19 mouse cellular contexts compared by ENCODE assay signal in the genomic region with DNA sequence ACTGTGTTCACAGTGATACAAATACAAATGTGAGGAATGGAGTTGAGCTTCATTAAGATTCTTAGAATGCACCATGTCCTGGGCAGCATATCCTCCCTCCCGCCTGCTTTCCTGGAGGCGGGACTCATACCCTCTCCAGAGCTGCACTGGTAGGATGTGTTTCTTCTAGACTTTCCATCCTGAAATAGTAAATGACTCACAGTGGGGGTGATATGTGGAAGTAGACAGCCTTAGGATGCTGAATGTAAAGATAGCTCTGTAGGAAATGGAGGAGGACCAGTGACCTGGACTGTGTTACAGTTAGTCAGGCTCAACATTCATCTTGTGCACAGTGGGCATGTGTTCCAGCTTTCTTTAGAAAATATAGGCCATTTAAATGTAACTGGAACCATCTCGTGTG.
DNase-seq lines count a peak whose midpoint lies in the region; ATAC-seq lines count a peak whose summit lies in the region.
"Had no signal": no experiment of that assay in that cellular context is flagged by ENCODE, and none has a peak within 500 bp of the region (broad histone marks: within the 10 kb centered on the region; RNA-seq: fewer than 3 reads in every experiment).

No protein-coding gene starts in this region.

- H3K4me2 ChIP-seq in forebrain, embryonic 14.5 days (ENCODE audit: low read length): no peak overlapping the region
- H3K4me2 ChIP-seq: embryonic facial prominence, embryonic 12.5 days; hindbrain, embryonic 12.5 days had no signal

- no peak overlapping the region for H3K27ac ChIP-seq in forebrain, embryonic 14.5 days (ENCODE audit: low read depth, low read length)
- H3K27ac ChIP-seq: embryonic facial prominence, embryonic 12.5 days; heart, embryonic 10.5 days; hindbrain, embryonic 12.5 days had no signal

- H3K4me1 ChIP-seq in forebrain, embryonic 14.5 days (ENCODE audit: control insufficient read depth, insufficient read depth, low read length): no peaks in the 10 kb centered on the region
- H3K4me1 ChIP-seq: embryonic facial prominence, embryonic 12.5 days; heart, embryonic 10.5 days; hindbrain, embryonic 12.5 days had no signal

- H3K27me3 ChIP-seq in forebrain, embryonic 14.5 days (replicated peaks; ENCODE audit: control insufficient read depth, insufficient read depth, low read length): no peaks in the 10 kb centered on the region
- H3K27me3 ChIP-seq: embryonic facial prominence, embryonic 12.5 days; hindbrain, embryonic 12.5 days had no signal

- H3K9me3 ChIP-seq in forebrain, embryonic 14.5 days (replicated peaks; ENCODE audit: control insufficient read depth, low read length): no peaks in the 10 kb centered on the region
- H3K9me3 ChIP-seq: embryonic facial prominence, embryonic 12.5 days; heart, embryonic 10.5 days; hindbrain, embryonic 12.5 days had no signal

- H3K4me3 ChIP-seq in forebrain, embryonic 14.5 days (ENCODE audit: low read depth, low read length): no peak overlapping the region
- H3K4me3 ChIP-seq: embryonic facial prominence, embryonic 12.5 days; heart, embryonic 10.5 days; hindbrain, embryonic 12.5 days had no signal

- no peak overlapping the region for H3K9ac ChIP-seq in forebrain, embryonic 14.5 days (ENCODE audit: low read length)
- H3K9ac ChIP-seq: embryonic facial prominence, embryonic 12.5 days; hindbrain, embryonic 12.5 days had no signal

- intact Hi-C loops in left cerebral cortex, postnatal 25 days (cut with DNase I): loop anchor here (1.0 to 5.0 kb wide), 6 partner anchors 39 to 369 kb away; no protein-coding TSS in a partner anchor

- peak; percentile 95 for ATAC-seq in frontal cortex, adult (ENCODE audit: low TSS enrichment)
- no peak for ATAC-seq in forebrain, embryonic 14.5 days
- ATAC-seq in granulocyte monocyte progenitor cell, adult 5-6 weeks (replicated peaks; ENCODE audit: poor library complexity, severe bottlenecking): no peak
- ATAC-seq: forebrain, embryonic 16.5 days; inflammation-experienced regulatory T-cells, adult 6 months; midbrain, embryonic 16.5 days had no signal

- WGBS in forebrain, embryonic 14.5 days: 80% methylated on average over 3 of the region's 3 CpGs

- no peaks in the 10 kb centered on the region for H3K36me3 ChIP-seq in forebrain, embryonic 14.5 days (ENCODE audit: control insufficient read depth, insufficient read depth, low read length)
- H3K36me3 ChIP-seq: embryonic facial prominence, embryonic 12.5 days; heart, embryonic 10.5 days; hindbrain, embryonic 12.5 days had no signal

- peak; percentile 16 to 36 for DNase-seq in frontal cortex, postnatal 14 days (ENCODE audit: low spot score in 2 of 2)
- peak; percentile 44 to 96 for DNase-seq in left cerebral cortex, postnatal 25 days (ENCODE audit: low spot score in 2 of 2)
- DNase-seq in right cerebral cortex, postnatal 36 days (ENCODE audit: low spot score in 2 of 2): peak; percentile 66 to 90
- no peak for DNase-seq in forebrain, embryonic 14.5 days (ENCODE audit: low spot score)
- no peak for DNase-seq in ovary, postnatal 10 days (ENCODE audit: low spot score)
- DNase-seq: cerebellum, adult 9-11 months; gastrocnemius, postnatal 14 days; kidney, adult 2 months; kidney, postnatal 10 days; lung, adult 2 months; lung, postnatal 36 days had no signal

Comparison
In these comparisons a context has a peak if more than half of its experiments do, and no peak if none do; other contexts are left out.
1. DNase-seq: peak in frontal cortex, postnatal 14 days (2 of 2), left cerebral cortex, postnatal 25 days (2 of 2) and right cerebral cortex, postnatal 36 days (2 of 2); none in forebrain, embryonic 14.5 days (single experiment) and ovary, postnatal 10 days (single experiment).